Mouse (Mus musculus) heart, embryonic 14.5 days (tissue): ENCODE measurements around the gene Nexn. TPM values are rescaled to one million over a fixed set of nuclear protein-coding genes. Genes with fewer than 3 reads are reported as not detected.
A peak's percentile ranks its signal among the peaks of the same experiment; 100 is the strongest.

Source experiments
- ATAC-seq: fragments of 200-750 bp; cut with Nextera tagmentation; 2 replicates; pipeline ENCODE4 v1.8.0; 2017; ENCODE audit warnings: low read depth, moderate TSS enrichment; ENCODE audit not compliant: insufficient number of reproducible peaks, insufficient read depth, low FRiP score
- H3K27ac ChIP-seq, 2 experiments: fragments of 200-500 bp in 1 of 2; fragments of 300-500 bp in 1 of 2; sonication (generic) in 1 of 2; replicated peaks in 1 of 2; 2 replicates each; pipeline ENCODE4 v1.5.1; 2012 to 2014; ENCODE audit warnings: low read depth in 2 of 2, low read length in 2 of 2, control low read depth in 1 of 2, mild to moderate bottlenecking in 1 of 2, mixed read lengths in 1 of 2; ENCODE audit not compliant: control insufficient read depth in 1 of 2, insufficient read depth in 1 of 2
- H3K27me3 ChIP-seq: fragments of 300-500 bp; sonication (generic); 2 replicates; pipeline ENCODE4 v1.6.1; 2014; ENCODE audit warnings: mild to moderate bottlenecking, low read length, control low read depth; ENCODE audit not compliant: control insufficient read depth, insufficient read depth
- H3K36me3 ChIP-seq: fragments of 300-500 bp; sonication (generic); 2 replicates; pipeline ENCODE4 v1.6.1; 2014; ENCODE audit warnings: mild to moderate bottlenecking, control low read depth, low read length, mixed read lengths; ENCODE audit not compliant: control insufficient read depth, insufficient read depth
- H3K4me1 ChIP-seq, 2 experiments: fragments of 200-500 bp in 1 of 2; fragments of 300-500 bp in 1 of 2; sonication (generic) in 1 of 2; 2 replicates each; pipeline ENCODE4 v1.6.1; 2012 to 2014; ENCODE audit warnings: low read length in 2 of 2, control low read depth in 1 of 2, mixed read lengths in 1 of 2; ENCODE audit not compliant: control insufficient read depth in 2 of 2, insufficient read depth in 2 of 2
- H3K4me2 ChIP-seq: fragments of 300-500 bp; sonication (generic); 2 replicates; pipeline ENCODE4 v1.6.1; 2014; ENCODE audit warnings: mild to moderate bottlenecking, low read length
- H3K4me3 ChIP-seq, 2 experiments: fragments of 200-500 bp in 1 of 2; fragments of 300-500 bp in 1 of 2; sonication (generic) in 1 of 2; 2 replicates each; pipeline ENCODE4 v1.5.1; 2012 to 2014; ENCODE audit warnings: low read length in 2 of 2, mild to moderate bottlenecking in 2 of 2, control low read depth in 1 of 2, low read depth in 1 of 2, moderate library complexity in 1 of 2; ENCODE audit not compliant: control insufficient read depth in 1 of 2, insufficient read depth in 1 of 2
- H3K9ac ChIP-seq: fragments of 300-500 bp; sonication (generic); 2 replicates; pipeline ENCODE4 v1.6.1; 2014; ENCODE audit warnings: mild to moderate bottlenecking, low read length
- H3K9me3 ChIP-seq: fragments of 300-500 bp; sonication (generic); 2 replicates; pipeline ENCODE4 v1.6.1; 2016; ENCODE audit warnings: low read length, control low read depth; ENCODE audit not compliant: control insufficient read depth
- WGBS: fragments of 180-500 bp; shearing (Covaris S2); extraction: QIAGEN DNeasy Blood & Tissue Kit; methylation state at CpG from one replicate; pipeline ENCODE4 v1.1.7; 2014; 5-methylcytosine and 5-hydroxymethylcytosine counted together
- polyA plus RNA-seq: library from polyadenylated mRNA; unstranded; fragments of >200 nt; fragmentation: Nextera tagmentation; extraction: Ambion mirVana; gene quantifications from 2 replicates; pipeline ENCODE4 v1.2.1, GENCODE M21; 2014

Gene Nexn
- polyA plus RNA-seq, 1 experiment from 2014 or later = 238 TPM

- Histone ChIP-seq H3K36me3 (peaks cover 94% of the 10 kb centered on the region), H3K4me3 (no peak overlapping the region), H3K27me3 (no peaks in the 10 kb centered on the region), H3K9me3 (no peaks in the 10 kb centered on the region), H3K9ac (no peak overlapping the region), H3K27ac (no peak overlapping the region), H3K4me2 (no peak overlapping the region), H3K4me1 (peaks cover 0 to 8% of the 10 kb centered on the region in 2 experiments; a peak in 1 of 4 replicates)
- WGBS = 86% methylated on average over 1 of the region's 1 CpGs
- no peak for ATAC-seq
Measured at GRCm38 (mm10) chr3:152235805-152236204, 30.3 kb downstream of the Nexn start.

DNA sequence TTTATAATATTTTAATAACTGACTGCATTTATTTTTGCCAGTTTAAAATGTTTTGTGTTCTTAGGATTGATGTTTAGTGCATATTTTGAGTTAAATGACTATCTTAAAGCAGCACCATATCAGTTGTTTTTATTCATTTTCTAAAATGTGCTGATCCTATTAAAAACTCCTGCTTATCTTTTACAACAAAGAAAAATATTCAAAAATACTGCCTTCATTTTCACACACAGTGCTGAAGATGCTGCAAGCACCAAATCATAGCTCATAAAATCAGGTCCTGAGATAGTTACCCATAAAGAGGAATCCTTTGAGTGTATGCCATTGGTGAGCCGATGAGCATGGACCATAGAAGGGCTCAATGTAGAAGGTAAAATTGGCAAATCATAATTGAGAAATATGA, 30.9 kb downstream of the Nexn start:
- H3K9ac ChIP-seq = no peak overlapping the region
- H3K9me3 ChIP-seq = no peaks in the 10 kb centered on the region
- no peak overlapping the region for H3K4me3 ChIP-seq
- ATAC-seq = no peak
- 84% methylated on average over 1 of the region's 1 CpGs for WGBS
- H3K4me2 ChIP-seq = no peak overlapping the region
- H3K27me3 ChIP-seq = no peaks in the 10 kb centered on the region
- H3K27ac ChIP-seq = no peak overlapping the region
- H3K4me1 ChIP-seq = peaks cover 0 to 8% of the 10 kb centered on the region in 2 experiments; a peak in 1 of 4 replicates
- H3K36me3 ChIP-seq = peaks cover 94% of the 10 kb centered on the region

- H3K36me3 ChIP-seq = peaks cover 95% of the 10 kb centered on the region
- no peaks in the 10 kb centered on the region for H3K9me3 ChIP-seq
- peaks cover 0 to 8% of the 10 kb centered on the region in 2 experiments; a peak in 1 of 4 replicates for H3K4me1 ChIP-seq
- H3K27ac ChIP-seq = peak overlapping the region; percentile 43 to 56; a peak in 3 of 4 replicates
- no peaks in the 10 kb centered on the region for H3K27me3 ChIP-seq
- no peak overlapping the region for H3K4me2 ChIP-seq
- H3K4me3 ChIP-seq = no peak overlapping the region
- H3K9ac ChIP-seq = no peak overlapping the region
- ATAC-seq = no peak
- WGBS = 48% methylated on average over 6 of the region's 6 CpGs
Measured at GRCm38 (mm10) chr3:152231333-152232100, 34.6 kb downstream of the Nexn start.

GRCm38 (mm10) chr3:152229271-152229670, 36.9 kb downstream of the Nexn start:
- no peak for ATAC-seq
- Histone ChIP-seq H3K4me3 (no peak overlapping the region), H3K4me1 (peaks cover 0 to 8% of the 10 kb centered on the region in 2 experiments; a peak in 1 of 4 replicates), H3K4me2 (no peak overlapping the region), H3K27ac (no peak overlapping the region), H3K9ac (no peak overlapping the region), H3K9me3 (no peaks in the 10 kb centered on the region), H3K27me3 (no peaks in the 10 kb centered on the region), H3K36me3 (peaks cover 96% of the 10 kb centered on the region)
- 95% methylated on average over 5 of the region's 5 CpGs for WGBS

DNA sequence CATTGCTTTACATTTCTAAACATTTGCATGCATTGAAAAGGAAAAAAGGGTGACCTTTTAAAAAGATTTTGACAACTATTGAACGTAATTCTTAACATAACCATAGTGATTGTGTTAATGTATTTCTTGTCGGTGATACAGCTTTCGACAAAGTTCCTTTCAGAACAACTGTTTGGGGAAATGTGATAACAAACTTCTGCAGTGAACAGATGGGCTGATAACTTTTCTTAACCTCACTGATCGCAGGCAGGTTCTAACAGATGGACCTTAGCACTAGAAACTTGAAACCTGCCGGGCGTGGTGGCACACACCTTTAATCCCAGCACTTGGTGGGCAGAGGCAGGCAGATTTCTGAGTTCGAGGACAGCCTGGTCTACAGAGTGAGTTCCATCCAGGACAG, 37.3 kb downstream of the Nexn start:
- ATAC-seq = no peak
- Histone ChIP-seq H3K9me3 (no peaks in the 10 kb centered on the region), H3K4me1 (peaks cover 0 to 8% of the 10 kb centered on the region in 2 experiments; a peak in 1 of 4 replicates), H3K27me3 (no peaks in the 10 kb centered on the region), H3K4me3 (no peak overlapping the region), H3K27ac (no peak overlapping the region), H3K9ac (no peak overlapping the region), H3K36me3 (peaks cover 96% of the 10 kb centered on the region), H3K4me2 (no peak overlapping the region)
- 94% methylated on average over 7 of the region's 7 CpGs for WGBS

- Histone ChIP-seq H3K9ac (no peak overlapping the region), H3K9me3 (no peaks in the 10 kb centered on the region), H3K27ac (no peak overlapping the region), H3K27me3 (no peaks in the 10 kb centered on the region), H3K4me3 (no peak overlapping the region), H3K4me2 (no peak overlapping the region), H3K4me1 (no peaks in the 10 kb centered on the region), H3K36me3 (peaks cover 99% of the 10 kb centered on the region)
- WGBS = 93% methylated on average over 7 of the region's 7 CpGs
- ATAC-seq = no peak
Measured at GRCm38 (mm10) chr3:152225906-152226305, 40.2 kb downstream of the Nexn start.

- no peak overlapping the region for H3K9ac ChIP-seq
- no peak overlapping the region for H3K4me2 ChIP-seq
- ATAC-seq = no peak
- no peaks in the 10 kb centered on the region for H3K9me3 ChIP-seq
- no peaks in the 10 kb centered on the region for H3K27me3 ChIP-seq
- H3K36me3 ChIP-seq = peaks cover 99% of the 10 kb centered on the region
- no peaks in the 10 kb centered on the region for H3K4me1 ChIP-seq
- no peak overlapping the region for H3K27ac ChIP-seq
- no peak overlapping the region for H3K4me3 ChIP-seq
Measured at GRCm38 (mm10) chr3:152224918-152225317, 41.2 kb downstream of the Nexn start.
